Mouse (Mus musculus) left cerebral cortex, postnatal 36 days (tissue): ENCODE results near the gene 9930022D16Rik. TPM values are rescaled to one million over a fixed set of nuclear protein-coding genes. Genes with fewer than 3 reads are reported as not detected.

Source experiments
- DNase-seq, 2 experiments: peaks; one replicate each; pipeline ENCODE4 v3.0.0; 2021 to 2022; ENCODE audit warnings: low spot score in 2 of 2, mixed read lengths in 1 of 2
- intact Hi-C: fragments of 180-260 bp; cut with DNase I; formaldehyde crosslinking; loops from one replicate; pipeline ENCODE4 v1.15.1; 2025
- total RNA-seq, 2 experiments: library from RNA; stranded (reverse); gene quantifications; 2 replicates each; pipeline ENCODE4 v1.2.3; 2021

The 9930022D16Rik gene
- total RNA-seq, 2 experiments from 2014 or later: not detected

DNA sequence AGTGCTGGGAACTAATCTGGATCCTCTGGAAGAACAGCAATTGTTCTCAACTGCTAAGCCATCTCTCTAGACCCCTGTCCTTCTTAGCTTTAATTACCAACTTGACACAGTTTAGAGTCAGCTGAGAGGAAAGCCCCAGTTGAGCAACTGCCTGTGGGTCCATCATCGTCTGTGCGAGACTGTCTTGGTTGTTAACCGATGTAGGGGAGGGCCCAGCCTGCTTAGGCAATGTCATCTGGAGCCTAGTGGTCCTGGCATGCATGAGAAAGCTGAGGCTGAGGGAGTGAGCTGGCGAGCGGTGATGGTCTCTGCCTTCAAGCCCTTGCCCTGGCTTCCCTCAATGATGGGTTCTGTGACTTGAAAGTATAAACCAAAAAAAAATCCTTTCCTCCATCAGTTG is 1.1 kb downstream of the 9930022D16Rik start:
- no peak for DNase-seq
- intact Hi-C loops: no loop called here

DNA sequence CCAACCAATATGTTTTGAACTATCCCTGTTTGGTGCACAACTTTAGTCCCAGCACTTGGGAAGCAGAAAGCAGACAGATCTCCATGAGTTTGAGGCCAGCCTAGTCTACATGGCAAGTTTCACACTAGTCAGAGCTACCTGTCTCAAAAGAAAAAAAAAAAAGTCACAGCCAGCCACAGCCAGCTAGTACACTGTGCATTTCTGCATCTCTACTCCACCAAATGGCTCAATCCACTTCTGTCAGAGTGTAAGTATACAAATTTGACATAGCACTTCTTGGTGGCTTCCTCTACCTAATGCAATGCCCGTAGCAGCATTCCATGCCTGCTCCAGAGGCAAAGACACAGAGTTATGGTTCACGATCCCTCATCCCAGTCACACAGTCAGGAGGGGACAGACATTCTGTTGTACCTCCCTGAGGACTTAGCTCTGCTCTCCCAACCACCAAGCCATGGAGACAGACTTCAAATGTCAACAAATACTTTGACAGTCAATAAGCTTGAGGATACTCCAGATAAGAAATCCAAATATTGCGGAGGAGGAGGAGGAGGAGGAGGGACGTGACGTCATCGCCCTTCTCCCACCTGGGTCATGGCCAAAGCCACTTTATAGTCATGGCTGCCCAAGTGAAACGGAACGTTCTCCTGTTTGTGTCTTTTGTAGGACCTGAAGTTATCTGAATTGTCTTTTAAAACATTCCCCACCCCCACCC is 3.1 kb downstream of the 9930022D16Rik start:
- DNase-seq: no peak
- intact Hi-C loops: no loop called here

DNA sequence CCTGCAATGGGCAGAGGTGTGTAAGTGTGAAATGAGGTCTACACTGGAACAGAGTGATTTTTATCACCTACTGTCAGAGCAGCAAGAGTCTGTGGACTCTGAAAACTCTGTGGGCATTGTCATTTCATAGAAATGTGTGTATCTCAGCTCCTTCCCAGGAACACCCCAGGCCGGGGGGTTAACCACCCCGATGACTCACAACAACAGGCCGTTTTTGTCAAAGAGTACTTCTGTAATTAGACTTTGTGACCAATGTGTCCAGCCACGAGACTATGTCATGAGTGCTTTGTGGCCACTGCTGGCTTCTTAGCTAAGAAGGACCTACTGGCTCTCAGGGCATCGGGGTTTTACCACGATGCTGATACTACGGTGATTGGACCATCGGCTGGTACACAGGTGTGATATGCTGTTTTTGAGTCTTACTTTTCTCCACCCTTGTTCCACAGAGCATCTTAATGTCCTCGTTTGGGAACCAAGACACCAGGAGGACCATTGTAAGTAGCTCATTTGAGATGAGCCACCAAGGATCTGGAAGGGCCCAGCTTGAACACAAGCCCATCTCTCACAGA is 3.8 kb downstream of the 9930022D16Rik start:
- no peak for DNase-seq
- intact Hi-C loops: no loop called here

DNA sequence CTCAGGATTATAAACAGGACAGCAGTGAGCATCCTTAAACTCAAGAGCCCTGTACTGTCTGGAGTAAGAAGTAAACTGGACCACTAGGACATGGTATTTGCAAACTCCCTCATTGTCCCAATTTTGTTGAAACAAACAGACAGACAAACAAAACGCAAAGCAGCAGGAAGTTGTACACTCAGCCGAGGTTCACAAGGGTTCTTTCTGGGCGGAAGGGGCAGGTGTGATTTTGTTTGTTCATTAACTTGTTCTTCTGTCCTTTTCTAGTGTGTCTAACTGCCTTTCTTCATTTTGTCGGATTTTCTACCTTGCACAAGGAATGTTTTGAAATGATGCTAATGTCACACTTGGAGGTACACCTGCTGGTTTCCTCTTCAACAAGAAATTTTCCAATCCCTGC is 5.7 kb downstream of the 9930022D16Rik start:
- intact Hi-C loops: no loop called here
- no peak for DNase-seq

DNA sequence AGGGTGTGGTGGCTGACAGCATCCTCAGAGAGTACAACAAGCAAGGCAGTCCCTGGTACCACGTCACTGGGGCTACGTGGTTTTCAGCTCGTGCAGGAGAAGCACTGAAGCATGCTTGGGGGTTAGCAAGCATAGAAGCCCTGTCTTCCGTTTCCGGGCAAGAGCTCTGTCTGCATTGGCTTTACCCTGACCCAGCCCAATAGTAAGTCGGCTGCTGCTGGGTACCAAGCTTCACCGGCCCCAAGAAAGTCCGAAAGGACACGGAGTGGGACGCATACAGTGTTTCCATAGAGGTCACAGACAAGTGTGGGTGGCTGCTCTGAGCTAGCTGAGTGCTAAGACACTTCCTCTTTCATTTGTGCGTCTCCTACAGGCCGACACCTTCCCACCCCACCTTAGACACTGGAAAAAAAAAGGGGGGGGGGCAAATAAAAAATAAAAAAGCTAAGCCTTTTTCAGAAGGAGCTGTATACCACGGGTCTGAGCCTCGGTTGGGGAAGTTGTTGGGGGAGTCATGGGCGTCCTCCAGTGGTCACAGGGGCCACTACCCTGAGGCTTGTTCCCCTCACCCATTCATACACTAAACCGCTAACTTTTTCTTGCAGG is 6.3 kb downstream of the 9930022D16Rik start:
- intact Hi-C loops: loop anchor here (5.0 kb wide), 2 partner anchors 103 to 178 kb away; no protein-coding TSS in a partner anchor
- DNase-seq: no peak

DNA sequence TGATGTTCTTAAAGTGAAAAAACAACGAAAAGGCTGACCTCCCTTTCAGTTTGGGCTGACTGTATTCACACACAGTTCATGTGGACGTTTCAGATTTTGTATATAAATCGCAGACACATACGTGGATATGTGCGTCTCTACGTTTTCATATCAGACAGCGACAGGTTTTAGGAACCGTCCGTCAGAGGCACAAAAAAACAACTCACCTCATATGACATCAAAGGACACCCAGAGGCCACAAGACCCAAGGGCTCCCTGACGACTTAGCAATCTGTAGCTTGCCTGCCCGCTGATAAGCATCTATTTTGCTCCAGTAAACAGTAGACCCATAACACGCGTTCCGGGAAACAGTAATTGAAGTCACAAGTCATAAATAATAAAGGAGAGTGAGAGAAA is 6.8 kb downstream of the 9930022D16Rik start:
- no peak for DNase-seq
- intact Hi-C loops: loop anchor here (5.0 kb wide), 2 partner anchors 103 to 178 kb away; no protein-coding TSS in a partner anchor

DNA sequence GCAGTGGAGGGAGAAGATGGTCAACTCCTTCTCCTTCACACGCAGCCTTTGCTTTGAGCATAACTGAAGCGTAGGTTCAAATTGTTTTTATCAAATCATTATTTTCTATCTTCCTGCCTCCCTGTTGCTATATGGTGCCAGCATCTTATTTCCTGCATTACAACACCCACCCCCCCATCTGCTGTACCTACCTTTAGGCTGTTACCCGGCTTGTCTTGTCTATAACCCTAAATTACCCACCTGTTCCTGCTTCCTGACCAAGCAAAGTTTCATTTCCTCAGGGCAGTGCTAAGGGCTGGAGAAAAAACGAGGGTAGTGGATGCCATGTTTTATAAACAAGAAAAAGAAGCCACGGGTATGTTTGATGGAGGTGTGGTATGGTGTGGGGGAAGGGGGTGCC is 7.5 kb downstream of the 9930022D16Rik start:
- no peak for DNase-seq
- intact Hi-C loops: loop anchor here (5.0 kb wide), 2 partner anchors 104 to 179 kb away; no protein-coding TSS in a partner anchor

DNA sequence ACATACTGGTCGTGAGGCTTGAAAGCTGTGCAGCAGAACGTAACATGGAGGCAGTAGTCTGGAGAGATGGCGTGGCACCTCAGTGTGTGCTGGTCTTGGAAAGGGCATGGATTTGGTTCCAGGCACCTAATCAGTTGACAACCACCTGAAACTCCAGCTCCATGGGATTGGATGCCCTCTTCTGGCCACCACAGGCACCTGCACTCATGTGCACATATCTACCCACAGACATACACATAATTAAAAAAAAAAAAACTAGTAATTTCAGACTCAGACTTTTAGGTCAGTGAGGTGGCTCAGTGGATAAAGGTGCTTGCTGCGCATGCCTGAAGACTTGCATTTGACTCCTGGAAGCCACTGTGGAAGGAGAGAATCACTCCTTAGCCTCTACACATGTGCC is 8.5 kb downstream of the 9930022D16Rik start:
- intact Hi-C loops: loop anchor here (5.0 kb wide), 2 partner anchors 105 to 180 kb away; no protein-coding TSS in a partner anchor

DNA sequence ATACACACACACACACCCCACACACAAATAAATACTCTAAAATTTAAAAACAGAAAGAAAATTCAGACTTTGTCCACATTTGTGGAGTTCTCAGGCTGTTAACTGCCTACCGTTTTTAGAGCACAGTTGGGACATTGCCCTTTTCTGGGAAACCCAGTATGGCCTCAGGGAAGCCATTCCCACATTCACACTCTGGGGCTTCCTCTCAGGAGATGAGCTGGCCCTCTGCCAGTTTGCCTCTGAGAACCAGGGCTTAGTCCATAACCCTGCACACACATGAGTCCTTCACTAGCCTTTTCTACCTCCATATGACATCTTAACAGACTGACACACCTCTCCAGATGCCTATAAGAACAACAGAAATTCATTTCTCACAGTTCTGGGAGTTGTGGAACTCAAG is 9.6 kb downstream of the 9930022D16Rik start:
- no peak for DNase-seq
- intact Hi-C loops: loop anchor here (5.0 kb wide), 2 partner anchors 106 to 181 kb away; no protein-coding TSS in a partner anchor

More for the DNA sequence above, 8.5 kb downstream of the 9930022D16Rik start:
- no peak for DNase-seq

DNA sequence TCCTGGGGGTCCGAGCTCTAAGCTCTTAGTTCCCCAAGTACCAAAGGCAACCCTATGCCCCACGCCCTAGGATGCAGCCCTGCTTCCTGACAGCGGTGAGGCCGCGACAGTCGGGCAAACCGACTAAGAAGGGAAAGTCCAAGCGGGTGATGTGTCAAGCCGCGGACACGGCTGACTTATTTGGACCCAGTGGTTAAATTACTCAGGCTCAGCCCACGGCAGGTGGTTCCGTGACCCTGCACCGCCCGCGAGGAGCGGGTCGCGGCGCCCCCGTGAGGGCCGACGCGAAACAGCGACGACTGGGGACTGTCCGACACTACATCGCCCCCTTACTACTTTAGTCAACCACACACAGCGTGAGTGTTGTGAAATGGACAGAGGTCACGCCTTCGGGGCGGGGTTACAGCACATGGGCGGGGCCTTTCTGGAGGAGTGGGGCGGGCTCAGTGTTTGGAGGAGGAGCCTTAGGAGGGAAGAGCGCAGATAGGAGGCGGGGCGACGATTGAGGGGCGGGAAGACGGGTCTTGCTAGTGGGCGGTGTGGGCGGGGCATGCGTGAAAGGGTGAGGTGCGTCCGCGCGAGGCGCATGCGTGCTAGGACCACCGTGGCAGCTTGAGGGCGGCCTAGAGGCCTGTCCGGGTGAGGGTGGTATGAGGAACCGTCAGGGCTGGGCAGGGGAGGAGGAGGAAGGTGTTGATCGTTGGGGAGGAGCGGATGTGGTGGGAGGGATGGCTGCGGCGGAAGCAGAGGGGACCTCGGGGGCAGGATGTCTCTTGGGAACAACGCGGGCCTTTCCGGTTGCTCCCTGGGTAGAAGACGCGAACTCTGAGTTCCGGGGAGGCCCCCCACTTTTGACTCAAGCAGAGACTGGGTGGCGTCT is 11.9 kb downstream of the 9930022D16Rik start, which contains the start of gene Amz2:
Gene Amz2, plus strand, starts transcription at position 555 of the 880 bp plus-strand sequence.
- intact Hi-C loops: loop anchor here (1.0 to 5.0 kb wide), 2 partner anchors 63 to 94 kb away; partner anchors contain the start of gene Gna13
- peak; percentile 96 to 97 for DNase-seq

DNA sequence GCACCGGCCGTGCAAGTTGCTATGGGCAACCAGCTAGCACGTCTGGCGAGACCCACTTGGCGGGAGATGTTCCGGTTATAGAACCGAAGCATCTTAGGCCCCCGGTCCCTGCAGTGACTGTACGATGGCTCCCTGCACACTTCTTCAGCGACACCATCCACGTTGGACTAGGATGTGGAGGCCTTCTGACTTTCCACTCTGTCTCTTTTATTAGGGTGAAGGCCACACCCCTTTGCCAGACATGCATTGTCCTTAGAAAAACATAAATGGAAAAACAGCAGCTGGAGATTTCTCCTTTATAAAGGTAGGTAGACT is 12.5 kb downstream of the 9930022D16Rik start:
- DNase-seq: no peak
- intact Hi-C loops: loop anchor here (5.0 kb wide), 1 partner anchor 64 kb away; the partner anchor contains the start of gene Gna13

DNA sequence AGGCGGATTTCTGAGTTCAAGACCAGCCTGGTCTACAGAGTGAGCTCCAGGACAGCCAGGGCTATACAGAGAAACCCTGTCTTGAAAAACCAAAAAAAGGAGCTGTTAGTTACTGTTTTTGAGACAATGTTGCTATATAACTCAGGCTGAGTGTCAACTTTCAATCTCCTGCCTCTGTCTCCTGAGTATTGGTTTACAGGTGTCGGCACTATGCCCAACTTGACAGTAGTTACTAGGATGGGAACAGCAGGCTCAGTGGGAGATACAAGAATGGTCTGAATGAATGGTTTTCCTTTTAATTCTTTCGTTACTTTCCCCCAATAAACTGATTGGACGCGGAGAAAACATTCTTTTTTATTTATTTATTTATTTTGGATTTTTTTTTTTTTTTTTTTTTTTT is 13.6 kb downstream of the 9930022D16Rik start:
- intact Hi-C loops: loop anchor here (5.0 kb wide), 1 partner anchor 65 kb away; the partner anchor contains the start of gene Gna13
- no peak for DNase-seq

DNA sequence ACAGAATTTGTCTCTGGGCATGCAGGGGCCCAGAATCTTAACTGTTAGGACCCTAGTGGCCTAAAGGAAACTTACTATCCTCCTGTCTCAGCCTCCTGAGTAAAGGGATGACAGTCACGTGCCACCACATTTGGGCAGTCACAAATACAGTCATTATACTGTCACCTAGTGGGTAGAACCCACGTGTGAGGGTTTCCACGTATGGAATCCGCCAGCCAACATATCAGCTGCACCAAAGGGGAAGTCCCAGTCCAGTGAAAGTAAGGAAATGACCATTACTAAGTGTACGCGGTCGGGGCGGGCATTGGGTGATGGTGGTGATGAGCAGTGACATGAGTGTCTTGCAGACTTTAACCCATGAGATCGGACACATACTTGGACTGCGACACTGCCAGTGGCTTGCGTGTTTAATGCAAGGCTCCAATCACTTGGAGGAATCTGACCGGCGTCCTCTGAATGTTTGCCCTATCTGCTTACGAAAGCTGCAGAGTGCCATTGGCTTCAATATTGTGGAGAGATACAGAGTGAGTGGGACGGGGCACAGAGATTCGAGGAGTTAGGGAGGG is 20.6 kb downstream of the 9930022D16Rik start:
- intact Hi-C loops: no loop called here

DNA sequence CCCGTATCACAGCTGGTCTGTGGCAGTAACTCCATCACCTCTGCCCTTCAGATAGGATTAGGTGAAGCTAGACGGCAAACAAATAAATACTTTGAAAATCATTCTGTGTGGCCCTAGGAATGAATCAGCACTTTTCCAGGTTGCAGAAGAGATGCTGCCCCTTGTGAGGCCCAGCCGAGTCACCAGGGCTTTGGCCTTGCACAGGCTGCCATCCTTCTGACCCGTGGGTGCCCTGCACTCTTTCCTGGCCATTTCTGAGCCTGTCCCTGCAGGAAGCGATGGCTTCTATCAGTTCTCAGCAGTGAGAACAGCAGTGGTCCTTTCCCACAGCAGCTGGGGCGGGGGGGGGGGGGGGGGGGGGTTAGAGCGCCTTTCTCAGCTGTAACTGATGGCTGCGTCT is 23.2 kb downstream of the 9930022D16Rik start:
- no peak for DNase-seq

More for the DNA sequence above, 20.6 kb downstream of the 9930022D16Rik start:
- DNase-seq: no peak

DNA sequence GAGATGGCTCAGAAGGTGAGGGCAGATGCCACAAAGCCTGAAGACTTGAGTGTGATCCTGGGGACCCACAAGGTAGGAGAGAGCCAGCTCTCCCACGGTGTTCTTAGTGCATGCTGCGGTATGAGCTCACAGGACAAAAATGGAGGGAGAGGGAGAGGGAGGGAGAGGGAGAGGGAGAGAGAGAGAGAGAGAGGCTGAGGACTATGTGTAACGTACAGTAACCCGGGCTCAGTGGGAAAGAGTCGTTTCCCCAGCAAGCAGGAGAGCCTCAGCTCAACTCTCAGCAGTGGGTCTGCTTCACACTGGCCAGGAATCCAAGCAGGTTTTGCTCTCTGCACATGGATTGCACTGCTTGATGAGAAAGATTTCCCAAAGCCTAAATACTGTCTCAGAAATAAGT is 25.5 kb downstream of the 9930022D16Rik start:
- no peak for DNase-seq
- intact Hi-C loops: no loop called here

More for the DNA sequence above, 23.2 kb downstream of the 9930022D16Rik start:
- intact Hi-C loops: no loop called here

DNA sequence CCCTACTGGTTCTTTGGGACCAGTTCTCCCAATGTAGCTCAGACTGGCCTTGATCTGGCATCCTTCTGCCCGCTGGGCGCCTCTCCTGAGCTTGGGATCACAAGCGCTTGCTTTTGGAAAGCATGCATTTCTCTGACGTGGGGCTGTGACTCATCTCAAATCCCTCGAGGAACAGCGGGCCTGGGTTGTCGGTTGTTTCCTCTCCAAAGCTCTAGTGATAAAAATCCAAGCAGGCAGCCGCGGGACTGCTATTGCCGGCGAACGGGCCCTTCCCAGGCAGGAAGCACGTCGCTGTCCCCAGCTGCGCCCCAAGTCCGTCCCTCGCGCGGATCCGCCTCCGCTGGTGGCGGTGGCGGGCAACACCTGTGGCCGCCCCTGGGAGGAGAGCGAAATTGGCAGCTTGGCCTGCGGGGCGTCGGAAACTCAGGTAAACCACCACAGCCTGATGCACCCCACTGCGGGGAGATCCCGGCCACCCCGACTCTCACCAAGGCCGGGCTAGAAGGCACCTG is 26.2 kb downstream of the 9930022D16Rik start:
- DNase-seq: peak; percentile 53 to 59
- intact Hi-C loops: loop anchor here (5.0 to 10.0 kb wide), 2 partner anchors 108 to 425 kb away; no protein-coding TSS in a partner anchor

DNA sequence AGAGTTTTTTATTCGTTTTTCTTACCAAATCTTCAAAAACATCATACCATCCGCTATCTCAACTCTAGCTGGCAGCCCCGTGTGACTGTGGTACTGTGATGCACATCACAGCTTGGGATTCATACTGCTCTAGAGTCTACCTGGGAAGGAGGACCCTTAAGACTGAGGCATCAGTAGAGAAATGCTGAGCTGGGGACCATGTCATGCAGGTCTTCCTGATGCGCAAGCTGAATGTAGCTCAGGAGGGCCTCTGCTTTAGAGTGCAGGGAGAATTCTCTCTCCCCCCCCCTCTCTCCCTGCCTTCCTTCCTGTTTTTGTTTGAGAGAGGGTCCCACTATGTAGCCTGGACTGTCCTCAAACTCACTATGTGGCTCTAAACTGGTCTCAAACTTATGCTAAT is 26.9 kb downstream of the 9930022D16Rik start:
- no peak for DNase-seq
- intact Hi-C loops: loop anchor here (5.0 to 10.0 kb wide), 2 partner anchors 108 to 424 kb away; no protein-coding TSS in a partner anchor

DNA sequence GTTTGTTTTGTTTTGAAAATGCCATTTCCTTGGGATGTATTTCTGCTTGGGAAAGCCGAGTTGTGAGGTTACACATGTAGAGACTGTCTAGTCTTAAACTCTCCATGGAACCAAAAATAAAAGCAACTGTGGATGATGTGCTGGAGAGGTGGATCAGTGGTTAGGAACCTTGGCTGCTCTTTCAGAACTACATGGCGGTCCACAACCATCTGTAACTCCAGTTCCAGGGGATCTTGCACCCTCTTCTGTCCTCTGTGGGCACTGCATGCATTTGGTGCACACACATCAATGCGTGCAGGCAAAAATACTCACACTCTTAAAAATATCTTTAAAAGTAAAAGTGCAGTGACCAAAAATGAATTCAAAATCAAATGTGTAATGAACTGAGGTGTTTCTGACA is 27.4 kb downstream of the 9930022D16Rik start:
- intact Hi-C loops: loop anchor here (5.0 to 10.0 kb wide), 2 partner anchors 109 to 424 kb away; no protein-coding TSS in a partner anchor
- DNase-seq: no peak
